Mouse (Mus musculus): ENCODE measurements around the gene Dbr1. TPM values are rescaled to one million over a fixed set of nuclear protein-coding genes. Genes with fewer than 3 reads are reported as not detected.

The Dbr1 gene
- polyA plus RNA-seq, 1 experiment: 2.1 TPM

DNA sequence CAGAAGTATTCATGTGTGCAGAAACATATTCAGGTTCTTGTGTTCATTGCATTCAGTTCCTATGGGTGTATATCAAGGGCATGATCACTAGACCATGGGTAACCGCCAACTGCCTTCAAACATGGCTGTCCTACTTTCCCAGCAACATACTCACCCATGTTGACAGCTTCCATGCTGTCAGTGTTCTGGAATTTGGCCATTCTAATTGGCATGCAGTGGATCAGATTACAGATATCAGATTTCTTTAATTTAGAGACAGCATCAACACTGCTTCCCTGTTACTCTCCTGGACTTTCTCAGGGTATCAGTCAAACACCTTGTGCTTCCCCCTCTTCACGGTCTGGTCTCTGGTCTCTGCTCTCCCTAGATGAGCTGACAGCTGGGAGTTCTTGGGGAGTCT lies 28.0 kb downstream of the Dbr1 start:
- Histone ChIP-seq H3K36me3 (ENCODE audit: control insufficient read depth) (no peaks in the 10 kb centered on the region), H3K4me3 (replicated peaks) (no peak overlapping the region), H3K27me3 (ENCODE audit: control insufficient read depth) (no peaks in the 10 kb centered on the region), H3K9me3 (ENCODE audit: control insufficient read depth, low read length) (no peaks in the 10 kb centered on the region), H3K4me1 (ENCODE audit: control insufficient read depth) (no peaks in the 10 kb centered on the region)
- no peak for TF ChIP-seq GATA1 (IDR thresholded peaks at IDR 0.05; ENCODE audit: low read length)
- TF ChIP-seq TAL1 (IDR thresholded peaks at IDR 0.05; ENCODE audit: low read length): no peak

DNA sequence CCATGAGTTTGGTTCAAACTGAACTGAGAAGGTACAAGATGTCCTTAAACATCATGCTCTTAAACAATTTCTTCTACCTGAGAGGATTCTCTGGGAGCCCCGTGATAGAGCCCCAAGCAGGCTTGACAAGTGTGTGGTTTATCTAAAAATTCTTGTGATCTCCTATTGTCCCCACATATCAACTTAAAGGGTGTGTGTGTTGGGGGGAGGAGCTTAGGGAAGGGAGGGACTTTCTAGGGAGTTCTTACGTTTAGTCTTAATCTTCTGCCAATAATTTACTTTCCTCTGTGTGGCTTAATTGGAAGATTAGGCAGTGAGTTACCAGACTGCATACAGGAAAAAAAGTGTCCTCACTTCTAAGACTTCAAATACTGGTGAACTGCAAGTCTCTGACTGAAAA lies 36.6 kb downstream of the Dbr1 start, which contains the start of gene A4gnt:
Gene A4gnt, plus strand, starts transcription at position 301 of the 400 bp plus-strand sequence.
- H3K4me1 ChIP-seq (ENCODE audit: control insufficient read depth): no peaks in the 10 kb centered on the region
- H3K4me3 ChIP-seq (replicated peaks): no peak within 1 kb of the TSS

DNA sequence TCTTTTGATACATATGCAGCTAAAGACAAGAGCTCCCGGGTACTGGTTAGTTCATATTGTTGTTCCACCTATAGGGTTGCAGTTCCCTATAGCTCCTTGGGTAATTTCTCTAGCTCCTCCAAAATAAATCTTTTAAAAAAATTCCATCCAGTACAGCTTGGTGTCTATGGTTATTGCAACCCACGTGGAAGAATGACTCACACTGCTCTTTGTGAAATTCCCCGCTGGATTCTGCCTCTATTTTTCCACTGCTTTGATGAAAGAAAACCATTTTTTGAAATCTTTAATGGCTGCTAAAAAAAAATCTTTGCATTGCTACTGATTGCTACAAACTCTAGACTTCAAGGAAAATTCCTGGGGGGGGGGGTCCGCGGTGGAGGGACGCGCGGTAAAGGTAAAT lies 44.1 kb downstream of the Dbr1 start:
- H3K36me3 ChIP-seq (ENCODE audit: control insufficient read depth): no peaks in the 10 kb centered on the region
- TF ChIP-seq GATA1 (IDR thresholded peaks at IDR 0.05; ENCODE audit: low read length) (no peak), TAL1 (IDR thresholded peaks at IDR 0.05; ENCODE audit: low read length) (no peak)
- H3K4me1 ChIP-seq (ENCODE audit: control insufficient read depth): no peaks in the 10 kb centered on the region
- no peak overlapping the region for H3K4me3 ChIP-seq (replicated peaks)
- H3K27me3 ChIP-seq (ENCODE audit: control insufficient read depth): no peaks in the 10 kb centered on the region
- H3K9me3 ChIP-seq (ENCODE audit: control insufficient read depth, low read length): no peaks in the 10 kb centered on the region

More for the DNA sequence above, 36.6 kb downstream of the Dbr1 start, which contains the start of gene A4gnt:
- 0 out of 2 replicates have a peak, but pooled peaks cover 2% of the 10 kb centered on the region for H3K27me3 ChIP-seq (ENCODE audit: control insufficient read depth)
- H3K36me3 ChIP-seq (ENCODE audit: control insufficient read depth): no peaks in the 10 kb centered on the region
- TF ChIP-seq GATA1 (IDR thresholded peaks at IDR 0.05; ENCODE audit: low read length) (no peak), TAL1 (IDR thresholded peaks at IDR 0.05; ENCODE audit: low read length) (no peak)
- no peaks in the 10 kb centered on the region for H3K9me3 ChIP-seq (ENCODE audit: control insufficient read depth, low read length)

DNA sequence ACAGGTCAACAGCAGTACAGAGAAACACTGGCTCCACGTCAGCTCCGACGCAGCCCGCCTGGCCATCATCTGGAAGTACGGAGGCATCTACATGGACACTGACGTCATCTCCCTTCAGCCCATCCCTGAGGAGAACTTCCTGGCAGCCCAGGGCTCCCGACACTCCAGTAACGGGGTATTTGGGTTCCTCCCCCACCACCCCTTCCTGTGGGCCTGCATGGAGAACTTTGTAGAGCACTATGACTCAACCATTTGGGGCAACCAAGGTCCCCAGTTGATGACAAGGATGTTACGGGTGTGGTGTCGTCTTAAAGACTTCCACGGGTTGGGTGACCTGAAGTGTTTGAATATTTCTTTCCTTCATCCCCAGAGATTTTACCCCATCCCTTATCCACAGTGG lies 44.6 kb downstream of the Dbr1 start:
- H3K4me3 ChIP-seq (replicated peaks): no peak overlapping the region
- no peaks in the 10 kb centered on the region for H3K9me3 ChIP-seq (ENCODE audit: control insufficient read depth, low read length)
- no peaks in the 10 kb centered on the region for H3K4me1 ChIP-seq (ENCODE audit: control insufficient read depth)
- no peaks in the 10 kb centered on the region for H3K27me3 ChIP-seq (ENCODE audit: control insufficient read depth)
- no peak for TF ChIP-seq TAL1 (IDR thresholded peaks at IDR 0.05; ENCODE audit: low read length)
- no peak for TF ChIP-seq GATA1 (IDR thresholded peaks at IDR 0.05; ENCODE audit: low read length)
- no peaks in the 10 kb centered on the region for H3K36me3 ChIP-seq (ENCODE audit: control insufficient read depth)

DNA sequence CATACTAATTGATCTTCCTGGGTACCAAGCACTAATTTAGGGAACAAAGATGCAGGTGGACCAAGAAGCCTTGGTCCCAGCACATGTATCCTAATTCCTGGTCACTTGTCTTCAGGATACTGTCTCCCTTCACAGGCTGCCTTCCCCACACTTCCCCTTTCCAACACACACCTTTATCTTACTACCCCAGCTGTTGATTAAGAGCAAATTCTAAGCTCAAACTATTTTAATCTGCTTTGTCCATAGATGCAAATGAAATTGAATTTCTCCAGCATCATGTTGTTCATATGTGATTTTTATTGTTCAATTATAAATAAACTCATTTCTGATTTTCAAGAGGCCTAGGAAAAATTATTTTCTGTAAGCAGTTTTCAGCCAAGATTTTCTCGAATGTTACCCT lies 46.4 kb downstream of the Dbr1 start:
- Histone ChIP-seq H3K36me3 (ENCODE audit: control insufficient read depth) (no peaks in the 10 kb centered on the region), H3K9me3 (ENCODE audit: control insufficient read depth, low read length) (no peaks in the 10 kb centered on the region), H3K4me1 (ENCODE audit: control insufficient read depth) (no peaks in the 10 kb centered on the region), H3K4me3 (replicated peaks) (no peak overlapping the region), H3K27me3 (ENCODE audit: control insufficient read depth) (no peaks in the 10 kb centered on the region)
- TF ChIP-seq TAL1 (IDR thresholded peaks at IDR 0.05; ENCODE audit: low read length) (no peak), GATA1 (IDR thresholded peaks at IDR 0.05; ENCODE audit: low read length) (no peak)

DNA sequence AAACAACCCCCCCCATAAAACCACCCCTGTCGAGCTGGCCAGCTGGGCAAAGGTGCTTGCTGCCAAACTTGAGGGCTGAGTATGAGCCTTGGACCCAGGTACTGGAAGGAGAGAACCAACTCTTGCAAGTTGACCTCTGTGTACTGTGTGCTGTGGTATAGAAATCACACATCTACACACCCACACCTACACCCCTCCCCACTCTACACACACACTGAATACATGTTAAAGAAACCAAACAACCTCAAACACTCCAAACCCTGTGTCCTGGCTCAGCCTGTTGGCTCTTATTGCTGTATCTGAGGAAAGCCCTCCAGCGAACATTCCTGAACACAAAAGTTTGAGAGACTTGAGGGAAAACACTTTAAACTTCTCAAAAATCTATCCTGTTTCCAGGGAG lies 47.4 kb downstream of the Dbr1 start:
- no peaks in the 10 kb centered on the region for H3K36me3 ChIP-seq (ENCODE audit: control insufficient read depth)
- H3K9me3 ChIP-seq (ENCODE audit: control insufficient read depth, low read length): no peaks in the 10 kb centered on the region
- H3K4me3 ChIP-seq (replicated peaks): no peak overlapping the region
- H3K27me3 ChIP-seq (ENCODE audit: control insufficient read depth): no peaks in the 10 kb centered on the region
- no peaks in the 10 kb centered on the region for H3K4me1 ChIP-seq (ENCODE audit: control insufficient read depth)
- TF ChIP-seq TAL1 (IDR thresholded peaks at IDR 0.05; ENCODE audit: low read length): no peak

DNA sequence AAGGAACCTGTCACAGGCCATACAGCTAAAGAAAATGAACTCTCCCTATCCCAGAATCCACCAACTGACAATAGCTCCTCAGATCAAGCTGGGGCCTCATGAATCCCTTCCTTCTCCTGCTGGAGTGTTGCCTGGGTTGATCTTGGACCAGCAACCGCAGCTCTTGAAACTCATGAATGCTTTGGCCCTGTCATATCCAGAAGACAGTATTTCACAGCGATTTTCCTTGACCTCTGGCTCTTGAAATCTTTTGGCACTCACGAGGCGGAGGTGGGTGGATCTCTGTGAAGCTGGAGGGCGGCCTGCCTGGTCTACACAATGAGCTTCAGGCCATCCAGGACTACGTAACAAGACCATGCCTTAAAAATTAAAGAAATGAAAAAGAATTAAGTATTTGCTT lies 48.5 kb downstream of the Dbr1 start:
- Histone ChIP-seq H3K27me3 (ENCODE audit: control insufficient read depth) (peaks cover 7% of the 10 kb centered on the region), H3K9me3 (ENCODE audit: control insufficient read depth, low read length) (no peaks in the 10 kb centered on the region), H3K36me3 (ENCODE audit: control insufficient read depth) (no peaks in the 10 kb centered on the region), H3K4me3 (replicated peaks) (no peak overlapping the region), H3K4me1 (ENCODE audit: control insufficient read depth) (no peaks in the 10 kb centered on the region)
- TF ChIP-seq TAL1 (IDR thresholded peaks at IDR 0.05; ENCODE audit: low read length): no peak
- TF ChIP-seq GATA1 (IDR thresholded peaks at IDR 0.05; ENCODE audit: low read length): no peak

DNA sequence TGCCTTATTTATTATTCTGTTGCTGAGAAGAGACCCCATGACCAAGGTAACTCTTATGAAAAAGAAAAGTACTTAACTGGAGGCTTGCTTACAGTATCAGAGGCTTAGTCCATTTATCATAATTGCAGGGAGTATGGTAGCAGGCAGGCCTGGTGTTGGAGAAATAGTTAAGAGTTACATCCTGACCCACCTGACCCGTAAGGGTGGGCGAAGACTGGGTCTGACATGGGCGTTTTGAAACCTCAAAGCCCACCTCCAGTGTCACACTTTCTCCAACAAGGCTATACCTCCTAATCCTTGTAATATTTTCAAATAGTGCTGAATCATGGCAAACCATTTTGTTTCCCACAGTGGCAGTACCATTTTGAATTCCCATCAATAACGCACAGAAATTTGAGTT lies 53.0 kb downstream of the Dbr1 start:
- Histone ChIP-seq H3K4me3 (replicated peaks) (no peak overlapping the region), H3K27me3 (ENCODE audit: control insufficient read depth) (peaks cover 20% of the 10 kb centered on the region), H3K4me1 (ENCODE audit: control insufficient read depth) (peaks cover 9% of the 10 kb centered on the region; the same call in 1 of the 2 replicates), H3K36me3 (ENCODE audit: control insufficient read depth) (no peaks in the 10 kb centered on the region), H3K9me3 (ENCODE audit: control insufficient read depth, low read length) (no peaks in the 10 kb centered on the region)
- TF ChIP-seq GATA1 (IDR thresholded peaks at IDR 0.05; ENCODE audit: low read length): no peak
- TF ChIP-seq TAL1 (IDR thresholded peaks at IDR 0.05; ENCODE audit: low read length): no peak

DNA sequence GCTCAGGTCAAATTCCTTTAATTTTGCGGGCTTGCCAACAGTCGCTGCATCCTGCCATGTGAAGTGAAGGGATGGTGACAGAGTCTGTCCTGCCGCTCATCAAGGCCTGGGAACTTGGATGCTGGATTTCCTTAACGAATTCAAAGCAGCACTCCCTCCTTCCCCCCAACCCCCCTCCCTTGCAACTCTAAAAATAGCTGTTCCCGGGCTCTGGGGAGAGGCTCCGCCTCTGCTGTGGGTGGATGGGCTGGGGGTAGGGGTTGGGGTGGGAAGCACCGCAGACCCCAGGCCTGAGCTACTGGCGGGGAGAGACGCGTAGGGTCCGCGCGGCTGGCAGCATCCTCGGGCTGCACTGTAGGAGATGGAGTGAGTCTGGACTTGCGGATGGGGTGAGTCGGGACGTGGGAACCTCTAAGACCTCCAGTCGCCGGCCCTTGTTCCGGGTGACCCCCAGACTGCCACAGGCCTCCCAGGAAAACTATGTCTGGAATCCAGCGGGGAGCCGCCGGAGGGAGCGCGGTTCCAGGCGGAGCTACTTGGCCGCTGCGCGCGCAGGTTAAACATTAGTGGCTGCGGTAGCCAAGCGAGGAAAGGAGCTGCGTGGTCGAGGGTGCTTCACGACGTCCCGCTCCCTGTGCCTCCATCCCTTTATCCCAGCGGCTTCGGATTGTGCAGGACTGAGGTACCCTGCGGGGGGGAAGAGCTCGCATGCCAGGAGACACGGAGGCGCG lies 53.8 kb downstream of the Dbr1 start, which contains the start of gene Dzip1l:
Gene Dzip1l, plus strand, starts transcription at position 216 of the 731 bp plus-strand sequence.
- no peak for TF ChIP-seq GATA1 (IDR thresholded peaks at IDR 0.05; ENCODE audit: low read length)
- TF ChIP-seq TAL1 (IDR thresholded peaks at IDR 0.05; ENCODE audit: low read length): no peak
- peak within 1 kb of the TSS; percentile 55 for H3K4me3 ChIP-seq (replicated peaks)
- no peaks in the 10 kb centered on the region for H3K36me3 ChIP-seq (ENCODE audit: control insufficient read depth)
- peaks cover 20% of the 10 kb centered on the region for H3K27me3 ChIP-seq (ENCODE audit: control insufficient read depth)
- peaks cover 9% of the 10 kb centered on the region; the same call in 1 of the 2 replicates for H3K4me1 ChIP-seq (ENCODE audit: control insufficient read depth)
- no peaks in the 10 kb centered on the region for H3K9me3 ChIP-seq (ENCODE audit: control insufficient read depth, low read length)
